Mouse (Mus musculus): ENCODE measurements around the gene Ccdc125. TPM values are rescaled to one million over a fixed set of nuclear protein-coding genes. Genes with fewer than 3 reads are reported as not detected.

The Ccdc125 gene
- total RNA-seq (2021) = under 1 TPM; 0.47 to 0.79 TPM

DNA sequence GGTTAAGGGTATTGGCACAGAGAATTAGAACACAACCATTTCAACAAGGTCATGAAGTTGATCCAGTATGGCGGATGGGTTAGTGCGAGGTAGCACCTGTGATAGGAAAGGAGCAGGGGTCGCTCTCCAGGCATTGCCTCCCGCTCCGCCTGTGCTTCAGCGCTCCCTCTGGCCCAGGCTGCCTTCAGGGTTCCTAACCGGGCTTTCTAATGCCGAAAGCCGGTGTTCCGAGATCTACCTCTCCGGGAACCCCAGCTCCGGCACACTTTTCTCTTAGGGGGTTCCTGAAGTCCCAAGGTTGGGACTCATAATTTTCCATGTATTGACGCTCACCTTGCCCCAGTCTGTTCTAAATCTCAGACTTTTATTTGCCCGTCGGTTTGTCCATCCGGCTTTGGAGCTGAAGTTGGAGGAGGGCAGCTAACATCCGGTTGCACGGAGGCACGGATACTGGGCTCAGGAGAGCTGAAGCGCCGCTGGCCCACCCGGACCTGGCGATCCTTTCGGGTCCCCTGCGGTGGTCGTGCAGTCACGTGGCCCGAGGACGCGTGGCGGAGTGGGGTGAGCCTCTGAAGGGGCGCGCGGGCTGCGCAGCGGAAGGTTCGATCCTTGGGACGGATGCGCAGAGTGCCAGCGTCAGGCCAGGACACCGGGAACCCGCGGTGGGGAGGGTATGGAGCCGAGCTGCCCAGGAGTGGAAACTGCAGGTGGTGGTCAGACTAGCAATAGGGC lies at the start of gene Ccdc125:
Gene Ccdc125, plus strand, starts transcription at position 427 of the 732 bp plus-strand sequence.
- intact Hi-C loops (cut with DNase I) = no loop called here
- DNase-seq (ENCODE audit: extremely low spot score in 1 of 2, low spot score in 2 of 2) = peak in 1 of 2 experiments; percentile 49

DNA sequence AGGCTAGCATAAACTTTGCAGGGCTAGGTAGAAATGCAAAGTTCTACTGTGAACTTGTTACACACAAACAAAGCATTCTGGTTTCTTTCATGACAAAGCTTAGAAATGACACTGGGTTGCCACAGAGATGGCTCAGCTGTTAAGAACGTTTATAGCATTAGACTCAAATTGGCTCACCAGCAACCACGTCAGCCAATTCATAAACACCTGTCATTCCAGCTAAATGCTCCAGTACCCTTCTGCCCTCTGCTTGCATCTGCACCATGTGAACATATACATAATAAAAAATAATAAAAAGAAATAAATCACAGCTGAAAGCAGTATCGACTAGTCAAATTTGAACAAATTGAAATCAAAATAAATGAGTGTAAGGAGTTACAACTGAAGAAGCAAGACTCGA lies 47.3 kb upstream of the Ccdc125 start:
- no peak for DNase-seq (ENCODE audit: extremely low spot score in 1 of 2, low spot score in 2 of 2)
- intact Hi-C loops (cut with DNase I) = no loop called here

DNA sequence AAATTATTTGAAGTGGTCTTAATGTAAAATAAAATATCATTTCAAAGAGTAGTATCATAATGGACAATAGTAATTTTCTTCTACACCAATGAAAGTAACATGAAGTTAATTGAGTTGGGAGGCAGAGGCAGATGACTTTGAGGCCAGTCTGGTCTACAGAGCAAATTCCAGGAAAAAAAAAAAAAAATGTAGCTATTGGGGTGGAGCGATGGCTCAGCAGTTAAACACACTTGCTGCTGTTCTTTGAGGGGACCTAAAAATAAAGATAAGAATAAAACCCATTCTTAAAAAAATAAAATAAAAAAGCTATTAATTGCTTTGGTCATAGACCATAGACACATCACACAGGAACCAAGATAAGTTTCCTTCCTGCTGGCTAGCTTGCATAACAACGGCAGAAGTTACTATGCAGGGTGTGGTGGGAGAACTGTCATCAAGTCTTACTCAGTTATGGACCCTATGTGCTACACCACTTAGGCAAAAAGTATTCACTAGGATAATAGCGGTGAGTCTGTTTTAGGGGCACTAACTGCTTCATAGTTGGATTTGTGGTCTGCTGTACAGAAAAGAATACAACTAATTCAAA lies 35.3 kb upstream of the Ccdc125 start:
- DNase-seq (ENCODE audit: extremely low spot score in 1 of 2, low spot score in 2 of 2) = no peak
- intact Hi-C loops (cut with DNase I) = loop anchor here (5.0 to 10.0 kb wide), 3 partner anchors 157 to 559 kb away; no protein-coding TSS in a partner anchor

DNA sequence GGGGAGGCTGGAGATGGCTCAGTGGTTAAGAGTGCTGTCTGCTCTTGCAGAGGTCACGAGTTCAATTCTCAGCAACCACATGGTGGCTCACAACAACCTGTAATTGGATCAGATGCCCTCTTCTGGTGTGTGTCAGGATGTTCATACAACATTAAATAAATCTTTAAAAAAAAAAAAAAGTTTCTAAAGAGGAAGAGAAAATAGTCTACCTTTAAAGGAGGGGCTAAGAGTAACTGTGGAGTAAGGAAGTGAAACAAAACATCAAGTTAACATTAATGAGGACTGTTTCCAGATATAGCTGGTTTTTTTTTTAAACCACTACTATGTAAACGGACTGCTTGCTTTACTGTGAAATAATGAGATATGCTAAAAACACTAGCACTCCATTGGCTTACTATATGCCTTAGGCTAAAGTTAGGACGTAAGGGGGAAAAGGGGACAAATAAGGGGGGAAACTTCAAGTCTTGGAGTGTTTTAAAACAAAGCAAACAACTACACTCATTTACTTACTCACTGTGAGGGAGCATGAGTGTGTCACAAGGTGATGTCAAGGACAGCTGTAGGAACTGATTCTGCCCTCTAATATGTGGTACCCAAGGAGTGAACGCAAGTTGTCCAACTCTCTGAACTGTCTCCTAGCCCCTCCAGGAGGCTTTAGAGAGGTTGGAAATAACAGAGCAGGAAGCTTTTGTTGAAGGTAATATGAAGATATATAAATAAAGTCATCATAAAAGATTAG lies 26.9 kb upstream of the Ccdc125 start:
- DNase-seq (ENCODE audit: extremely low spot score in 1 of 2, low spot score in 2 of 2) = no peak
- intact Hi-C loops (cut with DNase I) = loop anchor here (5.0 kb wide), 1 partner anchor 75 kb away; no protein-coding TSS in a partner anchor

DNA sequence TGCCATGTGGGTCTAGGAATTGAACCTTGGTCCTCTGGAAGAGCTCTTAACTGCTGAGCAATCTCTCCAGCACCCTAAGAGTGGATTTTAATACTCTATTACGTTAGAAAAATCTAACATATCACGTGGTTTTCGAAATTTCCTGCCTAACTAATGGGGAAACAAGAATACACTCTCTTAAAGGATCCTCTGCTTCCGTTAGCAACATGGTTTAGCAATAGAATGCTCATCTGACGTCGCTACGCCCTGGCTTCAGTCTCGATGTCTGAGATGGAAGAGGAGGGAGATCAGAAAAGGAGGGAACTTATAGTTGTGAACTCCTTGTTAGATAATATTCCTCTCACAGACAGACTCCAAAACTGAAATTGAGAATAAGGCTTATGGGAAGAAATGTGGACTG lies 21.3 kb upstream of the Ccdc125 start:
- intact Hi-C loops (cut with DNase I) = no loop called here
- DNase-seq (ENCODE audit: extremely low spot score in 1 of 2, low spot score in 2 of 2) = no peak

DNA sequence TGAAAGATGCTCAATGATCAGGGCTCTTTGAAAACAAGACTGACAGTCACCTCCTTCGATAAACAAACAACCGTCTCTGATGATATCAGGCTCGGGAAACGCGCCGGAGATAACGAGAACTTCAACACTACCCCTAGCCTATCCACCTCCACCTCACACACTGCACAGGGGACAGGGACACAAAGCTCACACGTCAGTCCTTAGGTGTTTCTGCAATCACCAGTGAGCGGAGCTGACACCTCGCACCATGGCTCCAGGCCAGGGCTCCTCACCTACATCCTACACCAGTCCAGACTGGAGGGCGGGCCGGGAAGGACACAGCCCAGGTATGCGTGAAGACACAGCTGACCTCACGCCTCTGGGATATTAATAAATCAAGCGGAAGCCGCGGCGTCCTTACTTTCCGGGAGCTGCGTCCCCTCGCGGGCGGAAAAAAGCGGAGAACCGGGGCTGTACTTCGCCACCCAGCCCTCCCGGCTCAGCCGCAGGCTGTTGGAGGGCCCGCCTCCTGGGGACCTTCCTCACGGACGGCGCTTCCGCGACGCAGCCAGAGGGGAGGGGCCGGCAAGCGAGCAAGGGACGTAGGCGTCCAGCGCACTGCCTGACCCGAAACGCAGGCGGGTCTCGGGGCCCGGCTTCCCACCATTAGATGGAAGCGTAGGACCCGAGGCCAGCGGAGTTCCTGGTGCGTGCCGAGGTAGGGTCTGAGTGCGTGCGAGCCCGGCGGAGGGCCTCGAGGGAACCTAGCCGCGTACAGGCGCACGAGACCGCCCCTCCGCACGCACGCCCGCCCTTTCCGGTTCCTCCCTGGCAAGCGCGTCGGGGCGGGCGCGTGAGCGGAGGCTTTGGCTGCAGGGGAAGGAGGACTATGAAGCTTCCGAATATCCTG lies 18.7 kb upstream of the Ccdc125 start, which contains the start of the genes Ak6 and Rad17:
Gene Ak6, plus strand, starts transcription at position 430 of the 889 bp plus-strand sequence.
Gene Rad17, minus strand, starts transcription at position 502 of the 889 bp plus-strand sequence.
- intact Hi-C loops (cut with DNase I) = no loop called here
- peak; percentile 88 to 96 for DNase-seq (ENCODE audit: extremely low spot score in 1 of 2, low spot score in 2 of 2)

DNA sequence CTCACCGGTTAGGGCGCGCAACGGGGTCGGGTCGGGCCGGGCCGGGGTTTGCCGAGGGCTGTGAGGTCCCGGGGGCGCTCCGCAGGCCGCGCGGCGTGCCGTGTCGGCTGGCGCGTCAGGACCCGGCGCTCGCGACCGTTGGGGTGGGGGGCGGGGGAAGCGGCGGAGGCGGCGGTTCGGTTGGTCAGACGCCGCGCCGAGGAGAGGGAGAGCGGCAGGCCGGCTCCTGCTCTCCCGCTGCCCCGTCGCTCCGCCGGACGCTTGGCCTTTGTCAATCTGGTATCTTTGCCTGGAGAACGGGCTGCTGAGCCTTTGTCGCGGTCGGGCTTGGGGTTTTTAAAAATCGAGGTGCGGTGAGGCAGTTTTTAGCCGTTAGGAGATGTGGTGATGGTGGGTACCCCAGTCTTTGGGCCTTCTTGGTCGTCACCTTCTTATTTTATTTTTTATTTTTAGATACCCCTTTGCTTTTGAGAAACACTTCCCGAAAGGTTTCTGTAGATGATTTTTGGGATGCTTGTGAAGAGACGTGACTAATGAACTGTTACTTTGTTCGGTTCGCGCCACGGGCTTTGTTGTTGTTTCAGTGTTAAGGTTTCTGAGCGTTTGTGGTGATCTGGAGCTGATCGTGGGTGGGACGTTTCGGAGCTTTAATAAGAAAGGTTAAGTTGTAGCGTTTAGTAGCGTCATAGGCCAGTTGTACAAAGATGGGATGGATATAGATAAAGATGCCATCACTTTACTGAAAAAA lies 17.9 kb upstream of the Ccdc125 start, which contains the start of gene Taf9:
Gene Taf9, plus strand, starts transcription at position 141 of the 748 bp plus-strand sequence.
- intact Hi-C loops (cut with DNase I) = no loop called here
- DNase-seq (ENCODE audit: extremely low spot score in 1 of 2, low spot score in 2 of 2) = no peak

DNA sequence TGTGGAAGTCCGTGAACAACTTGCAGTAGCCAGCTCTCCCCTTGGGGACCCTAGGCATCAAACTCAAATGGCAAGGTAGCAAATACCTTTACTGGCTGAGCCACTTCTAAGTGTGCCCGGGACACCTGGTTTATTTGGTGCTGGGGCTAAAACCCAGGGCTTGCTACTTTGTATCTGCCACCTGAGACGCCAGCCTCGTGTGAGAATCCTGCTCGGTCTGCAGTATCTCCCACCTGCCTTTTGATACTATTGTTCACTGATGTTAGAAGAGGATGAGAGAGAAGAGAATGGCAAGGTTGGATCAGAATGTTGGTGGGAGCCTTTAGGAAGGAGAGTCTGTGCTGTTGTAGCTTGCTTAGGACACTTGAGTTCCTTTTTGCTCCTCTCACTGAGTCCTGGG lies 11.4 kb upstream of the Ccdc125 start:
- intact Hi-C loops (cut with DNase I) = no loop called here
- no peak for DNase-seq (ENCODE audit: extremely low spot score in 1 of 2, low spot score in 2 of 2)

DNA sequence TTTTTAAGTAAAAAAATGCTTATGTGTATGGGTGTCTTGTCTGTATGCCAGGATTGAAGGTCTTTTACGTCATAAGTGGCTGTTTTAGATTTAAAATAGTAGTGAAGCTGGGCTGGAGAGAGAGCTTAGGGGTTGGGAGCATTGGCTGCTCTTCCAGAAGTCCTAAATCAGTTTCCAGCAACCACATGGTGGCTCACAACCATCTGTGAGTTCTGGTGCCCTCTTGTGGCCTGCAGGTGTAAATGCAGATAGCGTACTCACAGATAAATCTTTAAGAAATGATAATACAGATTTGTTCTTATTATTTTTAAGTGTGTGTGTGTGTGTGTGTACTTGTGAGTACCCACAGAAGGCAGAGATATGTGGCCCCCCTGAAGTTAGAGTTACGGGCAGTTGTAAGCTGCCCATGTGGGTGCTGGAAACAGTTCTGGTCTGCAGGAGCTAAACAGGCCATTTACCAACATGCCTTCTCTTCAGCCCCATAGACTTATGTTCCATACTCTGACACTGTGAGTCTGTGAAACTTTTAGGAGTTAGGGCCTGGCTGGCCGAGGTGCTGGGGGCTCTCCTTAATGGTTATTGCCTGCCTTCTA lies 9.6 kb upstream of the Ccdc125 start:
- DNase-seq (ENCODE audit: extremely low spot score in 1 of 2, low spot score in 2 of 2) = peak; percentile 42 to 55
- intact Hi-C loops (cut with DNase I) = no loop called here

DNA sequence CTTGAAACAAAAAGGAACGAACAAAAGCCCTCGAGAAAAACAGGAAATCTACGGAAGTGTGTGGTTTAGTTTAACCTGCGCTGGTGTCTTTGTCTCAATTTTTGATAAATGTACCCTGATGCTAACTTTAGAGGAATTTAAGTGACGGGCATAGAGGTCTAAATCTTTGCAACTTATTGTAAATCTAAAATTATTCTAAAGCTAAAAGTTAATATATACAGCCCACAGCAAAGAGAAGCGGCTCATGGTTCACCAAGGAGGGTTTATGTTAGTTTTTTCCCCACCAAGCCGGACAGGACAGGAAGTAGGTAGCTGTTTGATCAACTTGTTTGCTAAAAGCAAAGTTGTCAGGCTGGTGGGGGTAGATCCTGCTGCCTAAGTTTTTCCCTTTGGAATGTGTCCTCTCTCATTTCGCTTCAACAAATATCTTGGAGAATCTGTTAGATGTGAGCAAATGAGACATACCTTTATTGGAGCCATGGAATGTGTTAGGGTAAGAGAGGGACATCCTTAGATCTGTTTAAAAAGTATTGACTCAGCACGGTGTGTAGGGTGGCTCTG lies 744 bp downstream of the Ccdc125 start:
- intact Hi-C loops (cut with DNase I) = no loop called here
- no peak for DNase-seq (ENCODE audit: extremely low spot score in 1 of 2, low spot score in 2 of 2)

DNA sequence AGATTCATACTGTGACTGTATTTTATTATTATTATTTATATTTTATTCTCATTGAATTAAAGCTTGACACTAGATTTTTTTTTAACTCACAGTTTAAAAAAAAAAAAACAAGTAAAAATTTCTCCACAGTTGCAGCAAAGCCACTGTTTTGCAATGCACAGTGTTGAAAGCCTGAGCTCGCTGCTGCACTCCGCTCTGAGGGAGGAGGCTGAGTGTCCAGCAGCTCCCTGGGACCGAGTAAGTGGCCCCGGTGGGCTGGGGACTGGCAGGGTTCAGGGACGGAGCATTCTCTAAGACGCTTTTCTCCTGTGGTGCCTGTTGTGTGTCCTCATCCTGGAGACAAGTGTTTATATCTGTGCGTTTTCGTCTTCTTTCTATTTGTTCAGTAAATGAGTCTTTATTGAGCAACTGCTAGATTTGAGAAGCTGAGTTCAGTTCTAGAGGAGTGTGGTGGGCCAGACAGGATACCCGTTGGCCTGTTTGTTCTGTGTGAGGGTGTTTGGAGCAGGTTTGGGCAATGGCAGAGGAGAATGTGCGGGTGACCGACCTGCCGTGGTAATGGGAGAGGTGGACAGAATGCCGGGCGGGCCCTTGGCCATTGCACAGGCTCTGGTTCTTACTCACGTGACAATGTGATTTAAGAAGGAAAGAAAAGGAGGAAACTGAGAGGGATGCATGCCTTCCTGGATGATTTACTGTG lies 6.6 kb downstream of the Ccdc125 start:
- intact Hi-C loops (cut with DNase I) = no loop called here
- no peak for DNase-seq (ENCODE audit: extremely low spot score in 1 of 2, low spot score in 2 of 2)

DNA sequence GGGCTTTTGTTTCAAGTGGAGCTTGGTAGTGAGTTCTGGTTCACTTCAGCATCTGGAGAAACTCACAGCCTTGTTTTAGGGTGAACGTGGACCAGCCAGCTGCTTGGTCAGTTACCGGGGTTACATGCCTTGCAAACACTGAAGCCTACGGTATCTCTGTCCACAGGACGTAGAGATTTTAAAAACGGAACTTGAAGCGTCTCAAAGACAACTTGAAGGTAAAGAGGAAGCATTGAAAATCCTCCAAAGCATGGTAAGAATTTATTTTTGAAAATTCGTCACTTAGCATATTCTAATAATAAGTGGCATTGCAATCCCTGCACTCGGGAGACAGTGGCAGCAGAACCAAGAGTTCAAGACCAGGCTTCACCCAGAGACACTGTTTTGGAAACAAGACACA lies 12.1 kb downstream of the Ccdc125 start:
- DNase-seq (ENCODE audit: extremely low spot score in 1 of 2, low spot score in 2 of 2) = no peak
- intact Hi-C loops (cut with DNase I) = no loop called here

DNA sequence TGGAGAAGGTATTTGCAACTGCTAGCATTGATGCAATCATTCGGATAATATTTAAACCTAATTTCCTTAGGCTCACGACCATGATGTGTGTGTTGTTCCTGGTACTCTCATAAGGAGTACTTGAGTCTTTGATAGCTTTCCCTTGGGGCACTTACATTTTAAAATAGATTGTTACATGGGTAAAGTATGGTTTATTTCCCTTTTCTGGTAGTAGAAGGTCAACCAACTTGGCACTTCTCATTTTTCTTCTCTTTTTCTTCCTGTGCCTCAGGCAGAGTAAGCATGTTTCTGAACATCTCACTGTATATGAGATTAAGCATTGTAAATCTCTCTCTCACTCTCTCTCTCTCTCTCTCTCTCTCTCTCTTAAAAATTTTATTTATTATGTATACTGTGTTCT lies 13.3 kb downstream of the Ccdc125 start:
- intact Hi-C loops (cut with DNase I) = no loop called here
- no peak for DNase-seq (ENCODE audit: extremely low spot score in 1 of 2, low spot score in 2 of 2)

DNA sequence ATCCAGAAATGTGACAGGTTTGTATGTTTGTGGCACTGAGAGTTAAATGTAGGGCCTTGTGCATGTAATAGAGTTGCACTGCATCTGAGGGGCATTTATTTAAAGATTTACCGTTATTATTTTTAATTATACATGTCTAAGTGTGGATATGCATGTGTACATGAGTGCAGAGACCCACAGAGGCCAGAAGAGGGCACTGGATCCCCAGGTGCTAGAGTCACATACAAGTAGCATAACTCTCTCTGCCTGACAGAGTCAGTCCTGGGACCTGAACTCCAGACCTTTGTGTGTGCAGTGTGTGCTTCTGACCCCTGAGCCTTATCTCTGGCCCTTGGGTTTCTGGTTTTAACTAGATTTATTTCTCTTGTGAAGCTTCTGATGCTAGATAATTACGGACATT lies 14.8 kb downstream of the Ccdc125 start:
- intact Hi-C loops (cut with DNase I) = no loop called here
- no peak for DNase-seq (ENCODE audit: extremely low spot score in 1 of 2, low spot score in 2 of 2)

DNA sequence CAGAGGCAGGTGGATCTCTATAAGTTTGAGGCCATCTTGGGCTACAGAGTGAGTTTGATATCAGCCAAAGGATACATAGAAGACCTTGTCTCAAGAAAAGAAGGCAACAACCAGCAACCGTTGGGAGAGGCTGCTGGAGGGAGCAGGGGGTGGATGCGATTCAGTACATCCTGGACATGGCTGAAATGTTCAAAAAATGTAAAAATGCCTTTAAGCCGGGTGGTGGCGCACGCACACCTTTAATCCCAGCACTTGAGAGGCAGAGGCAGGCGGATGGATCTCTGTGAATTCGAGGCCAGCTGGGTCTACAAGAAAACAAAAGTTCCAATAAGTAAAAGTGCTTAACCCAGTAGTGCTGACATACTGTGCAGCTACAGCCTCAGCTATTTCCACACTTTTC lies 18.0 kb downstream of the Ccdc125 start:
- intact Hi-C loops (cut with DNase I) = no loop called here
- no peak for DNase-seq (ENCODE audit: extremely low spot score in 1 of 2, low spot score in 2 of 2)

DNA sequence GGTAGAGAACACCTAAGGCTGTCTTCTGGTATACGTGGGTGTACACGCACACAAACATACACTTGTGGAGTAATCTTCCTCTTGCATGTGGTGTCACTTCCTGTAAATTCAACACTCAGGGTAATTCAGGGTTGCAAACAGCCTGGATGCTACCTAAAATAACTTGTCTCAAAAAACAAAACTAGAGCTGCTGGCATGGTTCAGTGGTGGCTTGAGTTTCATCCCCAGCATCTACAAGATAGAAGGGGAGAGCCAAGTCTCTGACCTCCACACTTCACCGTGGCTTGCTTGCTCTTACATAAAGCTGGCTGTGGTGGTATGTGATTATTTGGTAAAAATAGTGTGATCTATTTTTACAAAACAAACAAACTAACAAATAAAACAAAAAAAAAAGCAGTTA lies 28.0 kb downstream of the Ccdc125 start:
- DNase-seq (ENCODE audit: extremely low spot score in 1 of 2, low spot score in 2 of 2) = no peak
- intact Hi-C loops (cut with DNase I) = no loop called here

DNA sequence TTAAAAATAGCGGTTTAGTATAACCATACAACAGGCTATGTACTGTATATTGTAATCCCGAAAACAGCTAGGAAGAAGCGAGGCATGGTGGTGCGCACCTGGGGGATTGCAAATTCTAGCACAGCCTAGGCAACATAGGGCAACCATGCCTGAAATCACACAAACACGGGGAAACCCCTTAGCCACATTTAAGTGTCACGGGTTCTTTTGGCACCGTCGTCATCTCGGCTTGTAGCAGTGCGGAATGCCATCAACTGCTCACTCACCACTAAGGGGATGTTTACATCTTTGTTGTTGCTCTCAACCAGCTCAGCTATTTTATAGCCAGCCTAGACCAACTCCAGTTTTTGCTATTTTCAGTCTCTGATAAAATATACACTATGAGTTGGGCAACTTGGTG lies 29.3 kb downstream of the Ccdc125 start:
- intact Hi-C loops (cut with DNase I) = no loop called here
- no peak for DNase-seq (ENCODE audit: extremely low spot score in 1 of 2, low spot score in 2 of 2)

Measured in left cerebral cortex, postnatal 10 days (tissue).